Mouse (Mus musculus) gastrocnemius, adult 2 months (tissue): ENCODE data around the gene Suds3. TPM values are rescaled to one million over a fixed set of nuclear protein-coding genes. Genes with fewer than 3 reads are reported as not detected.

ENCODE experiments used
- DNase-seq: peaks from one replicate; pipeline ENCODE4 v3.0.0; 2022
- H3K27ac ChIP-seq: fragments of 200-600 bp; 2 replicates; pipeline ENCODE4 v1.8.1; 2022; ENCODE audit warnings: mild to moderate bottlenecking
- H3K4me3 ChIP-seq: fragments of 200-600 bp; 2 replicates; pipeline ENCODE4 v1.8.1; 2022; ENCODE audit warnings: mild to moderate bottlenecking, moderate library complexity
- CTCF ChIP-seq: fragments of 200-600 bp; IDR thresholded peaks from 2 replicates; pipeline ENCODE4 v1.8.1; 2022; ENCODE audit warnings: antibody characterized with exemption, mild to moderate bottlenecking, moderate library complexity
- intact Hi-C: fragments of 180-260 bp; cut with DNase I; formaldehyde crosslinking; loops from one replicate; pipeline ENCODE4 v1.15.1; 2025
- long read RNA-seq, 2 experiments: library from polyadenylated mRNA; stranded (forward); transcript quantifications; one replicate each; pipeline ENCODE4 v2.0.0; 2021
- total RNA-seq, 2 experiments: library from RNA; stranded (reverse); gene quantifications; 2 replicates each; pipeline ENCODE4 v1.2.3; 2021

Suds3 gene
- 10 to 100 TPM; 71.7 to 94.8 TPM for total RNA-seq
- long read RNA-seq, experiment 1, partial matches to known transcripts: 3 of 155 reads
- long read RNA-seq, experiment 1, other reads (novel, unspliced or antisense): 152 of 155 reads
- long read RNA-seq, experiment 2, partial matches to known transcripts: 13 of 161 reads
- long read RNA-seq, experiment 2, other reads (novel, unspliced or antisense): 148 of 161 reads

DNA sequence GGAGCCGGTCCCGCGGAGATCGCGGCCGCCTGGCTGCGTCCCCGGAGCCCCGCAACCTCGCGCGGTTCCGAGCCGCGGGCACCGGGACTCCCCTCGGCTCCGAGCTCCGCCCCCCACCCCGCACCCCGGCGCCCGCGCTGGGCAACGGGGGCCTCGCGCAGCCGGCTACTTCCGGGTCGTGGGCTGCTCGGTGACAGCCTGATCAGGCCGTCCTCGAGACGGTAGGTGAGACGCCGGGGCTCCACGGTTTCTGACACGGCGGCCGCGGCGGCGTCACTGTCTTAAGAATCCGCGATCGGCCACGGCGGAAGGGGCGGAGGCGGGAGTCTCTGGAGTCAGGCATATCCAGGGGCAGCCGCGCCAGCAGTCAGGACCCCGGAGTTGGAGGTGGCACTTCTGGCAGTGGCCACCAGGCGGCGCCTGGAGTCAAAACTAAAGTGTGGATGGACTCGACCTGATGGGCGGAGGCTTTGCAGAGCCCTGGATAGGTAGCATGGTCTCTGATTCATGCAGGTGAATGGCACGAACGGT, at the start of gene Suds3:
TSS of gene Suds3 (minus strand) at position 278 of the 531 bp plus-strand sequence.
- intact Hi-C loops: loop anchor here (5.0 to 10.0 kb wide), 6 partner anchors 41 to 376 kb away; partner anchors contain the start of genes Pebp1 and Rfc5
- Histone ChIP-seq H3K4me3 (peak within 1 kb of the TSS; percentile 98), H3K27ac (peak within 1 kb of the TSS; percentile 100)
- peak; percentile 95 for DNase-seq
- TF ChIP-seq CTCF: peak; percentile 99

DNA sequence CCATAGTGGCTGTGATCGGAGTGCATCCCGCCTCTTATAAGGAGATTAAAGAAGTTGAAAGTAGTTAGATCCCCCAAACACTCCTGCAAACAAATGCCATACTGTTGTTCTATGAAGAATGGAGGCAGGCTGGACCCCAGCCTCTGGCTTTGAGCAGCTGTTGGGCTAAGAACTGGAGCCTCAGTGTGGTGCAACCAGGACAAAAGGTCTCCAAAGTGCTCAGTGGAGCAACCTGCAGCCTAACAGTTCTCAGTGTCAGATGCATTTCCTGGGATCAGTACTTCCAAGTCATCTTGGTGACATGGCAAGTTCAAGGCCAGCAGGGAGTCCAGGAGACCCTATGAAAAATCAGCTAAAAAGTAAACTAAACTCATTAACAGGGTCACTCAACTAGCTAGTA, 49.0 kb upstream of the Suds3 start:
- intact Hi-C loops: no loop called here
- no peak for TF ChIP-seq CTCF
- DNase-seq: no peak
- no peak overlapping the region for H3K4me3 ChIP-seq
- H3K27ac ChIP-seq: peak overlapping the region; percentile 70

DNA sequence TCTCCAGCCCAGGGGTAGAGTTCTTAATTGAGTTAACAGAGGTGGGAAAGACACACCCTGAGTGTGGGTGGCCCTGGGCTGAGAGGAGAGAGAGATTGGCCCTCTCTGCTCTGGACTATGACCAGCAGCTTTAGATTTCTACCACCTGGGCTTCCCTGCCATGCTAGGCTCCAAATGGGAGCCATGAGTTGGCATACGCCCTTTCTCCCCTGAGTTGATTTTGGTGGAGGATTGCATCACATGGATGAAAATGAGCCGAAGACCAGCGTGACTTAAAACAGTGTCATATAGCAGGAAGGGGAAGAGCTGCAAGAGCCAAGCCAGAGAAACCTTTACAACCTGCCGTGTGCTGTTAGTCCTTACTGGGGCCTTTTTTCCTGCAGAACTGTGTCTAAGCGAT, 48.6 kb upstream of the Suds3 start:
- intact Hi-C loops: no loop called here
- H3K27ac ChIP-seq: peak overlapping the region; percentile 70
- H3K4me3 ChIP-seq: no peak overlapping the region
- no peak for DNase-seq
- no peak for TF ChIP-seq CTCF

- no peak for DNase-seq
- Histone ChIP-seq H3K4me3 (no peak overlapping the region), H3K27ac (no peak overlapping the region)
- intact Hi-C loops: no loop called here
- no peak for TF ChIP-seq CTCF
These were observed 47.9 kb upstream of the Suds3 start for GRCm38 (mm10) chr5:117163790-117164189.

- no peak for DNase-seq
- intact Hi-C loops: no loop called here
- Histone ChIP-seq H3K4me3 (no peak overlapping the region), H3K27ac (0 out of 2 replicates have a peak overlapping the region, but pooled peaks have one; percentile 2)
- TF ChIP-seq CTCF: no peak
These were observed 44.6 kb upstream of the Suds3 start for GRCm38 (mm10) chr5:117160499-117160898.

DNA sequence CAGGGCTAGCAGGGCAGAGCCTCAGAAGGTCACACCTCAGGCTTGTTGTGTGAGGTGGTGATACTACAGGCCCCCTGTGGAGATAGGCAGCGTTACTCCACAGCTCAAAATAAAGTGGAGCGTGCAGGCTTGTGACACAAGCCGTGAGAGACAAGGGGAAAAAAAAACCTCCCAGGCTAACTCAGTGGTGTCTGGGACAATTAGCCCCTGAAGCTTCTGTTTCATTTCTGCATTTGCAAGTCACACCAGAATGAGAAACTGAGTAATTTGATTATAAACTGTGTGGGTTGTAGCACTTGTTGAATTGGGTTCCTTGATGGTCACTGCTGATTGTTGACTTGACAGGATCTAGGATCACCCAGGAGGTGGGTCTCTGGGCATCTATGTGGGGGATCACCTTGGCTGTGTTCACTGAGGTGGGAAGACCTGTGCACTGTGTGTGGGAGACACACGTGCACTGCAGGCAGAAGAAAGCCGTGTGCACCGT, 43.9 kb upstream of the Suds3 start:
- peak overlapping the region; percentile 83 for H3K27ac ChIP-seq
- DNase-seq: no peak
- TF ChIP-seq CTCF: no peak
- H3K4me3 ChIP-seq: no peak overlapping the region
- intact Hi-C loops: loop anchor here (5.0 kb wide), 1 partner anchor 43 kb away; the partner anchor contains the start of gene Suds3

DNA sequence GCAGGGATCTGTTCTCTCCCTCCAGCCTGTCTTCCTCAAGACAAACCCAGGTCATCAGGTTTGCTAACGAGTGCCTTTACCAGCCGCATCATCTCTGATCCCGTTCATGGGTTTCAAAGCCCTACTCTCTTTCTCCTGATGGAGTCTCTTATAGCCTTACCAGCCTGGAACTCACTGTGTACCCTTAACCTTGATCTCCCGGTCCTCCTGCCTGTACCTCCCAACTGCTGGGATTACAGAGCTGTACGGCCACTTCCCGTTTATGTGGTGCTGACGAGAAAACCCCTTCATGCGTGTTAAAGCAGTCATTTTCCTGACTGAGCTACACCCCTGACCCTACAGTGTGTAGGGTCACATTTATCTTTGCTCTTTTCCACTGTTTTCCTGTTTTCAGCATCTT, 43.4 kb upstream of the Suds3 start:
- Histone ChIP-seq H3K27ac (peak overlapping the region; percentile 83), H3K4me3 (peak overlapping the region; percentile 51)
- no peak for DNase-seq
- intact Hi-C loops: loop anchor here (5.0 kb wide), 1 partner anchor 42 kb away; the partner anchor contains the start of gene Suds3
- TF ChIP-seq CTCF: no peak

DNA sequence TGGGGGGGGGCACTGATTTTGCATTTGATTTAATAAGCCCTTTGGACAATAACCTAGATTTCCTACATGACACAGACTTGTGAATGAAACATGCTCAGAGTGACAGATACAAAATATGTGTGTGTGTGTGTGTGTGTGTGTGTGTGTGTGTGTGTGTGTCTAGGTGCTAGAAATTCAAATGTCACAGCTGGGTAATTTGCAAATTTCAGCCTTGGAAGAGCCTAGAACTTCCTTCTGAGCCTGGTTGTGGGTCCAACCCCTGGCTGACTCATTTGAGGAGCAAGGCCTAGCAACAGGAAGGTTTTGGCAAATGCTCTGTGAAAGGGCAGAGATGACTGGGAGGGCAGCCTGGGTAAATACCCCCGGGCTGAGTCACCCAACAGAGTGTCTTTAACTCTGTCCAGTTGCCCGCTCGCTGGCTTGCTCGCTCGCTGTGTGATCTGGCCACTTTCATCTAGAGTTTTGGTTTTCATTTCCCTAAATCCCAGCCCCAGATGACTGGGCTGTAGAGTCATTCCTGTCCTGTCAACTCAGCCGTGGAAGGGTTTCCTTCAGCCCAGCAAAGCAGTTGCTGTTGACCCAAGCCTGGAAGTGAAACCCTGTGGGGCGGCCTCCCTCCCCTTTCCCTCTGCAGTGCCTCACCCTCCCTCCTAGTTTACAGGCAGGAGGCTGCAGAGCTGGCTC, 42.6 kb upstream of the Suds3 start:
- TF ChIP-seq CTCF: no peak
- peak overlapping the region; percentile 83 for H3K27ac ChIP-seq
- peak; percentile 70 for DNase-seq
- intact Hi-C loops: loop anchor here (5.0 kb wide), 1 partner anchor 41 kb away; the partner anchor contains the start of gene Suds3
- peak overlapping the region; percentile 51 for H3K4me3 ChIP-seq

GRCm38 (mm10) chr5:117153527-117154091, 37.7 kb upstream of the Suds3 start:
- peak overlapping the region; percentile 70 for H3K27ac ChIP-seq

DNA sequence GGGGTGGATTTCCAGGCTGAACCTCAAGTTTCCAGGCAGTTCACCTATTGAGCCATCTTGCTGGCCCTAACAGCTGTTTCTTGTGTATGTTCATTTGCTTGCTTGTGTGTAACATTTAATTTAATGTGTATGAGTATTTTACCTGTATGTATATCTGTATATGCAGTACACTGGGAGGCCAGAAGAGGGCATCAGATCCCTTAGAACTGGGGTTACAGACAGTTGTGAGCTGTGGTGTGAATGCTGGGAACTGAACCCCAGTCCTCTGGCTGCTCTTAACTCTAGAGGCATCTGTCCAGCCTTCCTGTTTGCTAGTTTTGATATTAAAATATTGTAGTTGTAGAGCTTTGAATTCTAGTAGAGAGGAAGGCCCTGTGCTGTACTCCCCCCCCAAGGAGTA, 37.0 kb upstream of the Suds3 start:
- no peak for DNase-seq
- TF ChIP-seq CTCF: peak; percentile 31; the same call in 1 of the 2 replicates
- intact Hi-C loops: no loop called here
- H3K27ac ChIP-seq: peak overlapping the region; percentile 70
- no peak overlapping the region for H3K4me3 ChIP-seq

More at GRCm38 (mm10) chr5:117153527-117154091, 37.7 kb upstream of the Suds3 start:
- peak overlapping the region; percentile 31 for H3K4me3 ChIP-seq
- DNase-seq: peak; percentile 71
- TF ChIP-seq CTCF: no peak
- intact Hi-C loops: no loop called here

- intact Hi-C loops: no loop called here
- no peak for TF ChIP-seq CTCF
- Histone ChIP-seq H3K4me3 (no peak overlapping the region), H3K27ac (no peak overlapping the region)
- DNase-seq: no peak
These were observed 34.2 kb upstream of the Suds3 start for GRCm38 (mm10) chr5:117150068-117150467.

GRCm38 (mm10) chr5:117149054-117149942, 33.4 kb upstream of the Suds3 start:
- intact Hi-C loops: no loop called here
- H3K27ac ChIP-seq: no peak overlapping the region

More at GRCm38 (mm10) chr5:117149054-117149942, 33.4 kb upstream of the Suds3 start:
- TF ChIP-seq CTCF: no peak
- DNase-seq: no peak
- no peak overlapping the region for H3K4me3 ChIP-seq
